Mouse (Mus musculus) bone marrow, adult 2 months (tissue): Measurements from ENCODE around the gene Rhoh.

Experiments used
- CTCF ChIP-seq: fragments of 200-500 bp; IDR thresholded peaks from 2 replicates; pipeline ENCODE4 v1.5.1; 2011; ENCODE audit warnings: low read length, control low read depth; ENCODE audit not compliant: control insufficient read depth, insufficient read depth
- POLR2A ChIP-seq: fragments of 200-500 bp; IDR thresholded peaks from 2 replicates; pipeline ENCODE4 v1.6.1; 2011; ENCODE audit warnings: low read depth, mild to moderate bottlenecking, control low read depth, low read length, borderline replicate concordance; ENCODE audit not compliant: control insufficient read depth

DNA sequence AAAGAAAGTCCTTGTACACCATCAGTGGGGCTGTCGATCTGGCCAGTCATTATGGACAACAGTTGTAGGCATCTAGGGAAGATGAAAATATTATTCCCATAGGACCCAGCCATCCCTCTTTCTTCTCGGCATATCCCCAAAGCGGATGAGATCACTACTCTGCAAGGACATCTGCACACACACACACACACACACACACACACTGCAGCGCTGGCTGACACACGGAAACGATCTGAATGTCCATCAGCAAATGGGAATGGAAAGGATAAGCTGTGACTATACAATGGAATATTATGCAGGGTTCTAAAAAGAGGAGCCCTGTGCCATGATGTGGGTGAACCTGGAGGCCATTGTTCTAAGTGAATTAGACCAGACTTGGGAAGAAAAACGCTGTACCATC is 13.4 kb upstream of the Rhoh start:
- TF ChIP-seq CTCF = no peak
- no peak for TF ChIP-seq POLR2A
